Mouse (Mus musculus) stomach, embryonic 16.5 days (tissue): ENCODE data around the gene Prickle2. TPM values are rescaled to one million over a fixed set of nuclear protein-coding genes. Genes with fewer than 3 reads are reported as not detected.
A peak's percentile ranks its signal among the peaks of the same experiment; 100 is the strongest.

ENCODE experiments used
- ATAC-seq: fragments of 200-750 bp; cut with Nextera tagmentation; 2 replicates; pipeline ENCODE4 v1.8.0; 2017; ENCODE audit warnings: moderate number of reproducible peaks, moderate TSS enrichment; ENCODE audit not compliant: insufficient read depth, low FRiP score
- H3K27ac ChIP-seq: fragments of 300-500 bp; sonication (generic); 2 replicates; pipeline ENCODE4 v1.5.1; 2014; ENCODE audit warnings: low read length
- H3K27me3 ChIP-seq: fragments of 300-500 bp; sonication (generic); 2 replicates; pipeline ENCODE4 v1.6.1; 2014; ENCODE audit warnings: low read length, control low read depth, mixed read lengths; ENCODE audit not compliant: control insufficient read depth, insufficient read depth
- H3K36me3 ChIP-seq: fragments of 300-500 bp; sonication (generic); 2 replicates; pipeline ENCODE4 v1.6.1; 2014; ENCODE audit warnings: low read length; ENCODE audit not compliant: control insufficient read depth, insufficient read depth
- H3K4me1 ChIP-seq: fragments of 300-500 bp; sonication (generic); 2 replicates; pipeline ENCODE4 v1.6.1; 2014; ENCODE audit warnings: low read length, control low read depth, mixed read lengths; ENCODE audit not compliant: control insufficient read depth, insufficient read depth
- H3K4me2 ChIP-seq: fragments of 300-500 bp; sonication (generic); 2 replicates; pipeline ENCODE4 v1.6.1; 2014; ENCODE audit warnings: low read depth, low read length, mixed read lengths
- H3K4me3 ChIP-seq: fragments of 300-500 bp; sonication (generic); replicated peaks from 2 replicates; pipeline ENCODE4 v1.5.1; 2014; ENCODE audit warnings: mild to moderate bottlenecking, low read length
- H3K9ac ChIP-seq: fragments of 300-500 bp; sonication (generic); 2 replicates; pipeline ENCODE4 v1.6.1; 2014; ENCODE audit warnings: low read length
- H3K9me3 ChIP-seq: fragments of 300-500 bp; sonication (generic); replicated peaks from 2 replicates; pipeline ENCODE4 v1.6.1; 2016; ENCODE audit warnings: low read length, control low read depth; ENCODE audit not compliant: control insufficient read depth
- WGBS: fragments of 180-500 bp; shearing (Covaris S2); extraction: QIAGEN DNeasy Blood & Tissue Kit; methylation state at CpG from one replicate; pipeline ENCODE4 v1.1.7; 2014; 5-methylcytosine and 5-hydroxymethylcytosine counted together
- polyA plus RNA-seq: library from polyadenylated mRNA; unstranded; fragments of >200 nt; fragmentation: Nextera tagmentation; extraction: Ambion mirVana; gene quantifications from 2 replicates; pipeline ENCODE4 v1.2.1, GENCODE M21; 2015

Prickle2 gene
- polyA plus RNA-seq, 1 experiment from 2014 or later, result 9.3 TPM

- ATAC-seq, result no peak
- H3K4me2 ChIP-seq, result no peak overlapping the region
- no peaks in the 10 kb centered on the region for H3K27me3 ChIP-seq
- H3K36me3 ChIP-seq, result no peaks in the 10 kb centered on the region
- 74% methylated on average over 8 of the region's 8 CpGs for WGBS
- H3K4me1 ChIP-seq, result no peaks in the 10 kb centered on the region
- H3K4me3 ChIP-seq, result no peak overlapping the region
- no peaks in the 10 kb centered on the region for H3K9me3 ChIP-seq
- no peak overlapping the region for H3K9ac ChIP-seq
- H3K27ac ChIP-seq, result no peak overlapping the region
Measured at GRCm38 (mm10) chr6:92549246-92549645, 156.7 kb downstream of the Prickle2 start.

GRCm38 (mm10) chr6:92545204-92545603 lies 160.8 kb downstream of the Prickle2 start:
- Histone ChIP-seq H3K9me3 (no peaks in the 10 kb centered on the region), H3K27ac (no peak overlapping the region), H3K4me2 (no peak overlapping the region), H3K36me3 (no peaks in the 10 kb centered on the region), H3K4me1 (no peaks in the 10 kb centered on the region), H3K9ac (no peak overlapping the region), H3K27me3 (no peaks in the 10 kb centered on the region), H3K4me3 (no peak overlapping the region)
- WGBS, result 79% methylated on average over 2 of the region's 2 CpGs
- ATAC-seq, result no peak

- Histone ChIP-seq H3K36me3 (no peaks in the 10 kb centered on the region), H3K9ac (no peak overlapping the region), H3K9me3 (no peaks in the 10 kb centered on the region), H3K4me1 (no peaks in the 10 kb centered on the region), H3K27me3 (no peaks in the 10 kb centered on the region), H3K4me3 (no peak overlapping the region), H3K4me2 (no peak overlapping the region), H3K27ac (no peak overlapping the region)
- 80% methylated on average over 4 of the region's 4 CpGs for WGBS
- ATAC-seq, result no peak
Measured at GRCm38 (mm10) chr6:92543825-92544224, 162.1 kb downstream of the Prickle2 start.

- no peak overlapping the region for H3K9ac ChIP-seq
- no peak overlapping the region for H3K27ac ChIP-seq
- H3K4me3 ChIP-seq, result no peak overlapping the region
- H3K4me2 ChIP-seq, result no peak overlapping the region
- 43% methylated on average over 5 of the region's 5 CpGs for WGBS
- no peaks in the 10 kb centered on the region for H3K36me3 ChIP-seq
- H3K27me3 ChIP-seq, result no peaks in the 10 kb centered on the region
- ATAC-seq, result peak; percentile 76; the same call in 1 of the 2 replicates
- H3K9me3 ChIP-seq, result no peaks in the 10 kb centered on the region
- H3K4me1 ChIP-seq, result no peaks in the 10 kb centered on the region
Measured at GRCm38 (mm10) chr6:92542402-92543101, 163.4 kb downstream of the Prickle2 start.

DNA sequence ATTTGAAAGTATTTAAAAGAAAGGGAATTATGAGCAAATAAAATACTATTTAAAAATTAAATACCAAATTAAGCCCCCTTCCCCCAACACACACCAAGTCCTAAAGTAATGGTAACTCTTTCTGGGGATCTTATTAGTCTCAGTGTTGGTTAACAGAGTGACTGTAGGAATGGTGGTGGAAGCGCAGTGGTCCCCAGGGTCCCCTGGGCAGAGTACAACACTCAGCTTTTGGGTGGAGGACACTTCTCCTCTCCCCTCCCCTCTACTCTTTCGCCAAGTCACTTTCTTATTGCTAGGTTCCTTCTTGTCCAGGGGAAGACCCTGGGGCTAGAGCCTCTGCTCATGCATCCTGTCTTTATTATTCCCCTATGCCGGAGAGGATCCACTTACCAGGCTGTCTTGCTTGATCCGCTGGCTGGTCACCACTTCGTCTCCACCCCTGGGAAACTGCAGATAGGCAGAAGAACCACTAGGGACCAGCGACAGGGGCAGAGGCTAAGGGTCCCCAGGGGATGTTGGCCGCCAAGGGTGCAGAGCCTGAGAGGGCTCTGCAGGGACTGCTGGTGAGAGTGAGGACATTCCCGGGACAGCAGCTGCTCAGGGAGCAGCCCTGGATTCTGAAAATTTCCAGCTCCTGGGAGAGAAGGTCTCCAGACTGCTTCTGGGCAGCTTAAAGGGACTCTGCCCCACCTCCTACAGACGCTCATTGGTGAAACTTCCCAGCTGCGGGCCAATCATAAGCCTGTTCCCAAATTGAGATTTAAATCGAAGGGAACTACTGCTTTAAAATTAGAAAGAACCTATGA lies 171.5 kb downstream of the Prickle2 start:
- peak overlapping the region; percentile 84 for H3K27ac ChIP-seq

DNA sequence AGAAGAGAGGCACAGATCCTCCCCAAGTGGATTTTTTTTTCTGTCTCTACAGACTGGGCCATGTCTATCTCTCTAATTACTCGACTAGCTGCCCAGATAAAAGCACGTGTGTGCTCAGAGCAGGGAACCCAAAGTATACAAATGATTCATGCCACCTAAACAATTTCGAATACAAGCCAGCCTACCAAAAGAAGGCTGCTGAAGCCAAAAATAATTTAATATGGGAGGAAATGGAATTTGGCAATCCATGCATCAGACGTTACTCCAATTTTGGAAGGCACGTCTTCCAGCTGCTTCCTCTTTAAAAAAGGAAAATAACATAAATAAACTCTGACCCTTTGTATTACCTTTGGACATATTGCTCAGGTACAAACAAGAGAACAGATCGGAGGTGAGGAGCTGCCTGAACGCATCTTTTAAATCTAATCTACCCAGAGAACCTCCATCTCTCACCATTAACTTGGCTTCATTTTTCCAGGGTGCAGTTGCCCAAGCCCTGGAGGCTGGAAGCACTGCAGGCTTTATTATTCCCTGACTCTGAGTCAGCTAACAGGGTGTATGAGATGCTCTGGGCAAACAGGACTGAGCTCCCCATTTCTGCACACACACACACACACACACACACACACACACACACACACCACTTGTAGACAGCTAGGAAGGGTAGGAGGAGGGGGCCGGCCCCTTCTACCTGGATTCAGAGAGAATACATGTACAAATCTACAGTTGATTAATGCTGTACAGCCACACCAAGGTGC lies 172.5 kb downstream of the Prickle2 start:
- Histone ChIP-seq H3K27ac (peak overlapping the region; percentile 58), H3K4me1 (0 out of 2 replicates have a peak, but pooled peaks cover 2% of the 10 kb centered on the region), H3K4me3 (peak overlapping the region; percentile 60), H3K36me3 (no peaks in the 10 kb centered on the region), H3K9me3 (no peaks in the 10 kb centered on the region), H3K27me3 (no peaks in the 10 kb centered on the region), H3K4me2 (peak overlapping the region; percentile 55), H3K9ac (peak overlapping the region; percentile 58)
- WGBS, result 26% methylated on average over 8 of the region's 8 CpGs
- no peak for ATAC-seq

More for the DNA sequence above, 171.5 kb downstream of the Prickle2 start:
- H3K27me3 ChIP-seq, result no peaks in the 10 kb centered on the region
- WGBS, result 10% methylated on average over 11 of the region's 11 CpGs
- H3K4me2 ChIP-seq, result peak overlapping the region; percentile 55
- H3K4me1 ChIP-seq, result 0 out of 2 replicates have a peak, but pooled peaks cover 2% of the 10 kb centered on the region
- H3K9me3 ChIP-seq, result no peaks in the 10 kb centered on the region
- peak; percentile 91 for ATAC-seq
- peak overlapping the region; percentile 60 for H3K4me3 ChIP-seq
- peak overlapping the region; percentile 78 for H3K9ac ChIP-seq
- no peaks in the 10 kb centered on the region for H3K36me3 ChIP-seq

GRCm38 (mm10) chr6:92532896-92533295 lies 173.1 kb downstream of the Prickle2 start:
- Histone ChIP-seq H3K4me1 (0 out of 2 replicates have a peak, but pooled peaks cover 2% of the 10 kb centered on the region), H3K9me3 (no peaks in the 10 kb centered on the region), H3K4me3 (peak overlapping the region; percentile 60), H3K27me3 (no peaks in the 10 kb centered on the region), H3K36me3 (no peaks in the 10 kb centered on the region), H3K27ac (peak overlapping the region; percentile 58), H3K4me2 (peak overlapping the region; percentile 55), H3K9ac (peak overlapping the region; percentile 58)
- no peak for ATAC-seq
- 24% methylated on average over 3 of the region's 3 CpGs for WGBS

DNA sequence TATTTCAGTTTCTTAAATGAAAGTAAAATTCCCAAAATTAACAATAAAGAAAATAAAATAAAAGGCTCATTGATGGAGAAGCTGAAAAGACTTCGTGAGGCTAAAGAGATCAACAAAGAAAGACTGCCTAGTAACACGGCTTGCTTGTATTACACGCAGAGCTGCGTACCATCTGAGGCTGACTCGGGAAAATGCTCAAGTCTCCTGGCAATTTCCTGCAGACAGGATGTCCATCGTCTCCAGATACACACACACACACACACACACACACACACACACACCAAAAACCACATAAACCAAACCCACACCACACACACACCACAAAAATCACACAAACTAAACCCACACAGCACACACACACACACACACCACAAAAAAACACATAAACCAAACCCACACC lies 173.6 kb downstream of the Prickle2 start:
- Histone ChIP-seq H3K4me1 (0 out of 2 replicates have a peak, but pooled peaks cover 2% of the 10 kb centered on the region), H3K27me3 (no peaks in the 10 kb centered on the region), H3K4me3 (peak overlapping the region; percentile 60), H3K27ac (no peak overlapping the region), H3K9me3 (no peaks in the 10 kb centered on the region), H3K9ac (peak overlapping the region; percentile 26; the same call in 1 of the 2 replicates), H3K4me2 (peak overlapping the region; percentile 55), H3K36me3 (no peaks in the 10 kb centered on the region)
- 32% methylated on average over 6 of the region's 6 CpGs for WGBS
- no peak for ATAC-seq
